Mouse (Mus musculus) ES-E14 (cell line): ENCODE data around the gene Clstn1.

Source experiments
- CHD2 ChIP-seq: IDR thresholded peaks from 2 replicates; pipeline ENCODE4 v1.6.1; 2014; ENCODE audit warnings: mild to moderate bottlenecking, low read depth, low read length, inconsistent platforms
- HCFC1 ChIP-seq: IDR thresholded peaks from 2 replicates; pipeline ENCODE4 v1.6.1; 2012; ENCODE audit warnings: low read length, inconsistent platforms, borderline replicate concordance; ENCODE audit not compliant: insufficient read depth
- MAFK ChIP-seq: IDR thresholded peaks from 2 replicates; pipeline ENCODE4 v1.6.1; 2014; ENCODE audit warnings: mild to moderate bottlenecking, low read depth, low read length, inconsistent platforms; ENCODE audit not compliant: insufficient read depth
- ZC3H11A ChIP-seq: IDR thresholded peaks from 2 replicates; pipeline ENCODE4 v1.6.1; 2012; ENCODE audit warnings: low read depth, mild to moderate bottlenecking, inconsistent platforms, low read length, borderline replicate concordance

- no peak for TF ChIP-seq HCFC1
- TF ChIP-seq MAFK, result no peak
- TF ChIP-seq CHD2, result no peak
- TF ChIP-seq ZC3H11A, result no peak
Observed at GRCm38 (mm10) chr4:149634966-149635365, 48.7 kb downstream of the Clstn1 start.
